Mouse (Mus musculus) T-helper 17 cell (primary cell): ENCODE results near the gene Cxadr.

Source experiments
- in situ Hi-C, 2 experiments: fragments of 300-600 bp; cut with MboI, MseI; formaldehyde crosslinking; loops; 1 replicate in 1 of 2; 2 replicates in 1 of 2; pipeline ENCODE4 v1.15.1; 2025; ENCODE audit warnings: high pct_unique_total_duplicates in 2 of 2

Cxadr gene

GRCm38 (mm10) chr16:78305606-78306100, 4.4 kb downstream of the Cxadr start:
- in situ Hi-C loops: loop anchor here (5.0 to 25.0 kb wide), 3 partner anchors 72 to 1557 kb away; partner anchors contain the start of gene Btg3 (in 1 of the 2)

DNA sequence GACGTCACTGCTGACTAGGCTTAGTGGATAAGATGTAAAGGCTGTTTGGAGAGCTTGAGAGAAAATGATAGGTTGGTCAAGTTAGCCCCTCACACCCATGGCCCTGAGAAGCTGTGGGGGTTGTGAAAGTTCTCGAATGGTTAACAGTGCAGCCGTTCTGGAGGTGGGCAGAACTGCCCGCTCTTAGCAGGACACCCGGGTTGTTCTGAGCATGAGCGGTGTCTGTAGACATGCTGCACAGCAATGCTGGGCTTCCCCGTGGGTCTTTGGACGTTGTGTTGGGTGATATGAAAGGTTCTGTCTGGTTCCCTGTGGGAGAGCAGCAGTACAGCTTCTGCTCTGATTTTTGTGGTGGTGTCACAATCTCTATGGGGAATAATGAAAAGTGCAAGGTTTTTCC, 5.3 kb downstream of the Cxadr start:
- in situ Hi-C loops: loop anchor here (5.0 to 25.0 kb wide), 3 partner anchors 71 to 1556 kb away; partner anchors contain the start of gene Btg3 (in 1 of the 2)

- in situ Hi-C loops: loop anchor here (5.0 to 25.0 kb wide), 3 partner anchors 70 to 1555 kb away; partner anchors contain the start of gene Btg3 (in 1 of the 2)
Measured at GRCm38 (mm10) chr16:78307476-78308192, 6.3 kb downstream of the Cxadr start.

DNA sequence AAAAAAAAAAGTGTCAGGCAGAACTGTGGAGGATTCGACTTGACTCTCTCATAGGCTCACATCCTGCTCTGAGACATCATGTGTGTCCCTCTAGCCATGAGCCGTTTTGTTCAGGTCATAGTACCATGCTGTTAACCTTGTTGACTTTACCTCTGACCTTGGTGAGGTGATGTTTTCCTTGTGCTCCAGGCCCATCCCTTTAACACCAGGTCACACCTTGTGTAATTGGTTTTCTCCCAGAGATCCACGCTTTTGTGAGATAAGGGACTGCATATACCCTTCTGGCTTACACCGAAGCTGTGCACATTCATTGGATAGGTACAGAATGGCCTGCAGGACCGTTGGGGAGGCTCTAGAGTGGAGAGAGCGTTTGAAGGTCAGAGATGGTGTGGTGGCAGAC, 8.0 kb downstream of the Cxadr start:
- in situ Hi-C loops: loop anchor here (5.0 to 25.0 kb wide), 3 partner anchors 68 to 1553 kb away; partner anchors contain the start of gene Btg3 (in 1 of the 2)

DNA sequence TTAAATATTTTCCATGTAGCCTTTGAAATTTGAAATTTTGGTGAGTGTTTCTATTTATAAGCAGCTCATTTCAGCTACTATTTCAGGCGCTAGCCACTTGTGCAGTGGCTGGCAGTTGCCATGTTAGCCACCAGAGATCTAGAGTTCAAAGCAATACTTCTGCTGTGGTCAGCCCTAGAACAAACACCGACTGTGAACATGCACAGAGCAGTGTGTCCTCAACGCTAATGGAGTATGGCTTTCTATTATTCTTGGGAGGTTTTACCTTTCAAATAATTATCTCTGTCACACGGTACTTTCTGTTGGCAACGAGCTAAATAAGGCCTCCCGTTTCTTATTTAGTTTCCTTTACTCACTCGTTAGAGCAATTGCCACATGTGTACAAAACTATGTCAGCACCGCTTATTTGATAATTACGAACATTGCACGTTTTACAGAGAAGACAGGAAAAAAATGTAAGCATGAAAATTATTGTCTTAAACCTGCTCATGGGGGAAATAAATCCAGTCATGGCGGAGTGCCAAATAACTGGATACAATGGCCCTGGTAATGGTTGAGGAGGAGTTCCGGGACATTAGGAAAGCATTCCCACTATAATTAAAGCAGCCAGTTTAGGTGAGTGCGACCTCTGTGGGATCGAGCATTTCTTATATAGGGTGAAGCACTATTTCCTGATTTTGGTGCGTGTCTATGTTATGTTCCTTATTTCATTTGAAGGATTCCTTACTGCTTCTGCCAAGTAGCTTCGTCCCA, 12.0 kb downstream of the Cxadr start:
- in situ Hi-C loops: loop anchor here (5.0 to 25.0 kb wide), 2 partner anchors 106 to 1549 kb away; no protein-coding TSS in a partner anchor

DNA sequence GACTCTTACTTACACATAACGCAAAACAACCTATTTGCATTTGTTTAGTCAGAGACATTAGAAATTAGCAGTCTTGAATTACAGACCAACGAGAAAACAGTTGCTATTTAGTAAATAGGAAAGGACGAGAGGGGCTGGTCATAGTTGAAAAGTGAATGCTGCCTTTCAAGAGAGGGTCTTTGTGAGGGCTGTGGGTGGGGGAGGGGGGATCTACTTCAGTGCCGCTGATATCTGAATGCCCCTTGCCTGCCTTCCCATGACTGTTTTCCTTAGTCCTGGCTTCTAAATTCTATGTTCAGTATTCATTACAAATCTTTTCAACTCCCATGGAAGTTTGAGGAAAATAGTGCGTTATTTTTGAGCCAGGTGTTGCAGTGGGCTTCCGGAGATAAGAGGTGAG, 12.7 kb downstream of the Cxadr start:
- in situ Hi-C loops: loop anchor here (5.0 to 25.0 kb wide), 2 partner anchors 107 to 1548 kb away; no protein-coding TSS in a partner anchor

- in situ Hi-C loops: loop anchor here in 1 of 2 experiments (25.0 kb wide), 1 partner anchor 1545 kb away; no protein-coding TSS in a partner anchor
Measured at GRCm38 (mm10) chr16:78316849-78317248, 15.6 kb downstream of the Cxadr start.

DNA sequence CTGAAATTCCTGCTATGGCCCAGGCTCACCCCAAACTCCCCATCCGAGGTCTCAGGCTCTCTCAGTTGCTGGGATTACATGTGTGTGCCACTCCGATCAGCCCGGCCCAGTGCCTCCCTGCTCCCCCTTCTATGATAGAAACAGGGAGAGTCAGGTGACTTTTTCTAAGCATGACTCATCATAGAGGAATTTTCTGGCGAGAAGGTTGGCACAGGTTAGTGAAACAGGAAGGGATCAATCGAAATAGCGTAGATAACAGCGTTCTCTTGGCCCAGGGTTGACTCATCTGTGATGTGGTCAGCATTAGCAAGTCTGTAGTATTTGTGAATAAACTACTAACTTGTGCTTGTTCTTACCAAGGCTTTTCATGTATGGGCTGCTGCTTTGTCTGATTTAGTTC, 16.7 kb downstream of the Cxadr start:
- in situ Hi-C loops: loop anchor here in 1 of 2 experiments (25.0 kb wide), 1 partner anchor 1544 kb away; no protein-coding TSS in a partner anchor

DNA sequence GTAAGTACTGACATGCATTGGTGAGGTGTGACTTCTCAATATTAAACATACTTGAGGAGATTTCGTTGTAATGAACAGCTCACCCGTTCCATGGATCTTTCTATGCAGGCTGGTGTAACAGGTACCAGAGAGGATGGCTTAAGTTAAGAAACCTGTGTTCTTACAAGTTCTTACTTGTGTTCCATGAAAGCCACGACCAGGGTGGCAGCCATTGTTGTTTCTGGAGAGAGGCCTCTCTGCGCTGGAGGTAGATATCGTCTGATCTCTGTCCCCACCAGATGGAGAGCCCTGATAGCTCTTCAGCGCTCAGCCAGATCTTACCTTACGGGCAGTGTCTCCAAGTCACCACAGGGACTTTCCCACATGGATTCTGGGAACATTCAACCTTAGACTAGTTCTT, 18.4 kb downstream of the Cxadr start:
- in situ Hi-C loops: loop anchor here in 1 of 2 experiments (25.0 kb wide), 1 partner anchor 1543 kb away; no protein-coding TSS in a partner anchor

- in situ Hi-C loops: loop anchor here in 1 of 2 experiments (25.0 kb wide), 1 partner anchor 1541 kb away; no protein-coding TSS in a partner anchor
Measured at GRCm38 (mm10) chr16:78321559-78321958, 20.3 kb downstream of the Cxadr start.

DNA sequence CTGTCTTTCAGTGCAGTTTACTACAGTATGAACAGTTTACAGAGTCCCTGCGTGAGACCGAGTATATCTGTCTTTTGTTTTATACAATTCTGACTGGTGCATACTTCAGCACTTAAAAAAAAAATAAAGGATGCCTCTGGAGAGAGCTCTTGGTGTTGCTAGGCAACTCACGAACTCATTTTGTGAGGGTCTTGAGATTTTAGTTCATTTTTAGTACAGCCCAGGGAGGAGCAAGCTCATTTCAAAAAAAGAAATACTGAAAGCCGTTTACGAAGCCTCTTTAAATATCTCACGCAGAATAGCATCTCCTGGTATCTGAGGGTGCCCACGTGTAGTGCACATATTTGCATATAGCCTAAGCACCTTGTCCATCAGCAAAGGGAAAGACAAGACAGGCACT, 20.9 kb downstream of the Cxadr start:
- in situ Hi-C loops: loop anchor here in 1 of 2 experiments (25.0 kb wide), 1 partner anchor 1540 kb away; no protein-coding TSS in a partner anchor

GRCm38 (mm10) chr16:78325972-78326848, 24.9 kb downstream of the Cxadr start:
- in situ Hi-C loops: loop anchor here in 1 of 2 experiments (5.0 kb wide), 1 partner anchor 36 kb away; no protein-coding TSS in a partner anchor

- in situ Hi-C loops: loop anchor here in 1 of 2 experiments (5.0 kb wide), 1 partner anchor 35 kb away; no protein-coding TSS in a partner anchor
Measured at GRCm38 (mm10) chr16:78327562-78327961, 26.3 kb downstream of the Cxadr start.

- in situ Hi-C loops: loop anchor here in 1 of 2 experiments (5.0 kb wide), 1 partner anchor 34 kb away; no protein-coding TSS in a partner anchor
Measured at GRCm38 (mm10) chr16:78327999-78328398, 26.7 kb downstream of the Cxadr start.

GRCm38 (mm10) chr16:78337226-78337625, 35.9 kb downstream of the Cxadr start:
- in situ Hi-C loops: no loop called here

GRCm38 (mm10) chr16:78341356-78341755, 40.1 kb downstream of the Cxadr start:
- in situ Hi-C loops: no loop called here

DNA sequence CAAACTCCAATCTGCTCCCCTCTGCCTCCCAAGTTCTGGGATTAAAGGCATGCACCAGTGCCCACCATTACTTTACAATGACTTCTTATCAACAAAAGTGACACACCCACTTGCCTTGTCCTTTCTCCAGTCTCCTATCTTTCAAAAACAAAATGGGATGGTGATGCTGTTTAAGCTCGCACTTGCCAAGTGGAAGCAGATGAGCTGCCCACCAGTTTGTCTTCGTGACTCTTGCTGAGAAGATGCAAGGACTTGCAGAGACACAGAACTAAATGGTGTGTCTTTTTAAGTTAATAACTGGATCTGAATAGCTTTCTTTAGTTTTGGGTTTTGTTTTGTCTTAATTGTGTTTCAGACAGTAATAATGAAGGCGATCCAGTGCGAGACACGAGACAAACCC, 41.5 kb downstream of the Cxadr start:
- in situ Hi-C loops: no loop called here

DNA sequence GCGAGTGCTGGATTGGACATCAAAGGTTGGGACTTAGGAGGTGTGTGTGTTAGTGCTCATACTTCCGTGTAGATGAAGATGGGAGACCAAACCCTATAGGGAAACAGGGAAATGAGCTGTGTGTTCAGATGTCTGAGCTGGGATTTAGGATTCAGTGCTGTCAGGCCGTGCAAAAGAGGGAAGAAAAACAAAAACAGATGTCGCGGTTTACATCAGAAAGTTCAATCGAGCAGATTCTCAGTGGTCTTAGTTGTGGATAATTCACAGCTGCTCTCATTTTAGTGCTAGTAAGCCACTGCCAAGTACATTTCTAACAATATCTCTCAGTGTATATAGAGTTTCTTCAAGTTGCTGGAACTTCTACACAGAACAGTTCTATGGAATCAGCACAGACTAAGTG, 42.5 kb downstream of the Cxadr start:
- in situ Hi-C loops: no loop called here

GRCm38 (mm10) chr16:78346662-78347327, 45.5 kb downstream of the Cxadr start:
- in situ Hi-C loops: no loop called here
